Mouse (Mus musculus): ENCODE results near the gene Toporsl. TPM values are rescaled to one million over a fixed set of nuclear protein-coding genes. Genes with fewer than 3 reads are reported as not detected.

Toporsl gene
- total RNA-seq (2022): not detected

GRCm38 (mm10) chr4:52595927-52596326 is at the start of gene Toporsl:
Gene Toporsl, plus strand, starts transcription at chr4:52596274.
- DNase-seq (ENCODE audit: low spot score): no peak

- DNase-seq (ENCODE audit: low spot score): no peak
Measured at GRCm38 (mm10) chr4:52557672-52558071, 38.4 kb upstream of the Toporsl start.

- no peak for DNase-seq (ENCODE audit: low spot score)
Measured at GRCm38 (mm10) chr4:52558080-52558479, 38.0 kb upstream of the Toporsl start.

- no peak for DNase-seq (ENCODE audit: low spot score)
Measured at GRCm38 (mm10) chr4:52563859-52564258, 32.2 kb upstream of the Toporsl start.

- DNase-seq (ENCODE audit: low spot score): no peak
Measured at GRCm38 (mm10) chr4:52586194-52586734, 9.8 kb upstream of the Toporsl start.

GRCm38 (mm10) chr4:52593821-52594356 is 2.2 kb upstream of the Toporsl start:
- no peak for DNase-seq (ENCODE audit: low spot score)

- DNase-seq (ENCODE audit: low spot score): no peak
Measured at GRCm38 (mm10) chr4:52594632-52595031, 1.4 kb upstream of the Toporsl start.

- DNase-seq (ENCODE audit: low spot score): no peak
Measured at GRCm38 (mm10) chr4:52598180-52598881, 2.3 kb downstream of the Toporsl start.

- DNase-seq (ENCODE audit: low spot score): no peak
Measured at GRCm38 (mm10) chr4:52606923-52607322, 10.8 kb downstream of the Toporsl start.

- DNase-seq (ENCODE audit: low spot score): no peak
Measured at GRCm38 (mm10) chr4:52634986-52635385, 38.9 kb downstream of the Toporsl start.

- DNase-seq (ENCODE audit: low spot score): no peak
Measured at GRCm38 (mm10) chr4:52647791-52648190, 51.7 kb downstream of the Toporsl start.

- no peak for DNase-seq (ENCODE audit: low spot score)
Measured at GRCm38 (mm10) chr4:52659701-52660100, 63.6 kb downstream of the Toporsl start.

GRCm38 (mm10) chr4:52660701-52661117 is 64.6 kb downstream of the Toporsl start:
- no peak for DNase-seq (ENCODE audit: low spot score)

- no peak for DNase-seq (ENCODE audit: low spot score)
Measured at GRCm38 (mm10) chr4:52661311-52661710, 65.2 kb downstream of the Toporsl start.

Other genes starting within 250 kb of the Toporsl start
- 1 to 10 TPM; 1.5 to 3.6 (median 2.7) TPM for gene Smc2, start 157.0 kb upstream of the Toporsl start, total RNA-seq (2022)
- not detected for gene Vma21-ps, start 99.0 kb upstream of the Toporsl start, total RNA-seq (2022)
- not detected for gene Olfr275, start 218.3 kb downstream of the Toporsl start, total RNA-seq (2022)

Measured in heart, adult 8-10 months (tissue).